Mouse (Mus musculus): ENCODE measurements at regions not wholly inside any gene's neighbourhood (a gene's known extent, or its start where the extent isn't known, plus 50 kb on each side); places are given as distances from the start of the nearest gene placed in this dataset.

DNA sequence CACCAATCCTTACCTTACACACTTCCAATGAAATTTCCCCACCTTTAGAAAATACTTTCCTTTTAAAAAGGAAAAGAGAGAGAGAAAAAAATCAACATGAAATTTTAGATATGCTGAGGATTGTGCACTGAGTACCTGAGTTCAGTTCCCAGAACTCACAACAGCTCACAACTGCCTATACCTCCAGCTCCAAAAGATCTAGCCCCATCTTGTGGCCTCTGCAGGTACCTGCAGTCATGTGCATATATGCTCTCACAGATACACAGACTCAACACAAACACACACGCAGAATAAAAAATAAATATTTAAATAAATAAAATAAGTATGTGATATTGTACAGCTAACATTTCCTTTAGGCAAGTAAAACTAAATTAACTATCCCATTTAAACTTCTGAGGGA lies 260.3 kb upstream of the Zwint start:
- H3K9me3 ChIP-seq (replicated peaks; ENCODE audit: insufficient read depth, low read length) = no peaks in the 10 kb centered on the region
- H3K27ac ChIP-seq (ENCODE audit: control insufficient read depth, low read depth, low read length) = no peak overlapping the region
- H3K4me3 ChIP-seq (ENCODE audit: control insufficient read depth in 1 of 2, insufficient read depth in 1 of 2, low read depth in 2 of 2, low read length in 2 of 2) = no peak overlapping the region
- no peak overlapping the region for H3K9ac ChIP-seq (ENCODE audit: control insufficient read depth, low read depth, low read length, poor library complexity, severe bottlenecking)
- H3K4me1 ChIP-seq (ENCODE audit: control insufficient read depth in 1 of 2, insufficient read depth in 2 of 2, low read length in 2 of 2) = no peaks in the 10 kb centered on the region
- no peaks in the 10 kb centered on the region for H3K27me3 ChIP-seq (ENCODE audit: control insufficient read depth in 1 of 2, insufficient read depth in 2 of 2, low read length in 2 of 2)
- no peaks in the 10 kb centered on the region for H3K36me3 ChIP-seq (ENCODE audit: control insufficient read depth in 1 of 2, insufficient read depth in 2 of 2, low read length in 2 of 2)
- H3K79me2 ChIP-seq (ENCODE audit: control insufficient read depth, insufficient read depth, low read length, poor library complexity) = no peaks in the 10 kb centered on the region
- no peak for TF ChIP-seq TCF12 (IDR thresholded peaks at IDR 0.05; ENCODE audit: low read depth, low read length)
- no peak for TF ChIP-seq GATA1 (IDR thresholded peaks at IDR 0.05; ENCODE audit: low read depth, low read length)
- no peak for TF ChIP-seq MXI1 (IDR thresholded peaks at IDR 0.05; ENCODE audit: low read depth, low read length)
- TF ChIP-seq POLR2A (IDR thresholded peaks at IDR 0.05; ENCODE audit: control insufficient read depth in 1 of 2, insufficient read depth in 1 of 2, low read depth in 1 of 2, low read length in 2 of 2, poor library complexity in 1 of 2) = no peak
- no peak for TF ChIP-seq HCFC1 (IDR thresholded peaks at IDR 0.05; ENCODE audit: low read depth, low read length)
- no peak for TF ChIP-seq NRF1 (IDR thresholded peaks at IDR 0.05; ENCODE audit: insufficient read depth, low read depth, low read length, poor library complexity, severe bottlenecking)
- no peak for TF ChIP-seq ZC3H11A (IDR thresholded peaks at IDR 0.05; ENCODE audit: low read depth, low read length)
- TF ChIP-seq BHLHE40 (IDR thresholded peaks at IDR 0.05; ENCODE audit: borderline replicate concordance, low read depth, low read length) = no peak
- no peak for TF ChIP-seq RCOR1 (IDR thresholded peaks at IDR 0.05; ENCODE audit: low read depth, low read length)
- no peak for TF ChIP-seq SIN3A (IDR thresholded peaks at IDR 0.05; ENCODE audit: low read length)
- TF ChIP-seq SMC3 (IDR thresholded peaks at IDR 0.05; ENCODE audit: low read depth, low read length) = no peak
- no peak for TF ChIP-seq KAT2A (conservative IDR thresholded peaks at IDR 0.05; ENCODE audit: low read depth, low read length)
- TF ChIP-seq ZKSCAN1 (IDR thresholded peaks at IDR 0.05; ENCODE audit: low read depth, low read length) = no peak
- TF ChIP-seq CHD1 (IDR thresholded peaks at IDR 0.05; ENCODE audit: low read depth, low read length) = no peak
- TF ChIP-seq JUND (IDR thresholded peaks at IDR 0.05; ENCODE audit: low read depth, low read length) = no peak
- no peak for TF ChIP-seq MYB (IDR thresholded peaks at IDR 0.05; ENCODE audit: low read depth, low read length)
- TF ChIP-seq MAX (IDR thresholded peaks at IDR 0.05; ENCODE audit: low read length) = no peak
- TF ChIP-seq GABPA (IDR thresholded peaks at IDR 0.05; ENCODE audit: low read depth, low read length) = no peak
- no peak for TF ChIP-seq MEF2A (IDR thresholded peaks at IDR 0.05; ENCODE audit: extremely low read depth, insufficient replicate concordance, low read depth, low read length, poor library complexity, severe bottlenecking)
- no peak for DNase-seq (ENCODE audit: low read depth, low spot score)

DNA sequence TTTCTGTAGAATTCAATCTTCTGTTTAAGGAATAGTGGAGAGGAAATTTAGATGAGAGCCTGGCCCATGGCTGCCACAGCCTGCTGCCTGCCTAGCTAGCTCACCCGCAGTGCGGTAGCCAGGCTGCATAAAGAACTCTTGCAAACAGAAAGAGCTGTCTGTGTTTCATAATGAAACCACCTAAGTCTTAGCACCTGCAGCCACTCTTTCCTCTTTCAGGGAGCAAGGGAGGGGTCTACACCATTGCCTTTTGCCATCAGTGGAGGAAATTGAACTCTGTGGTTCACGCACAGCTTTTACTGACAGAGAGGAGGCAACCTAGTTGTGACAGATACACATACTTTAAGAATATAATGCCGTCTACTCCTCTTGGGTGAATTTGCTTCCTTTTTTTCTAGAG lies 251.4 kb upstream of the Zwint start:
- Histone ChIP-seq H3K36me3 (ENCODE audit: control insufficient read depth in 1 of 2, insufficient read depth in 2 of 2, low read length in 2 of 2) (no peaks in the 10 kb centered on the region), H3K4me3 (ENCODE audit: control insufficient read depth in 1 of 2, insufficient read depth in 1 of 2, low read depth in 2 of 2, low read length in 2 of 2) (no peak overlapping the region), H3K27me3 (ENCODE audit: control insufficient read depth in 1 of 2, insufficient read depth in 2 of 2, low read length in 2 of 2) (no peaks in the 10 kb centered on the region), H3K4me1 (ENCODE audit: control insufficient read depth in 1 of 2, insufficient read depth in 2 of 2, low read length in 2 of 2) (no peaks in the 10 kb centered on the region), H3K9ac (ENCODE audit: control insufficient read depth, low read depth, low read length, poor library complexity, severe bottlenecking) (no peak overlapping the region), H3K79me2 (ENCODE audit: control insufficient read depth, insufficient read depth, low read length, poor library complexity) (no peaks in the 10 kb centered on the region), H3K9me3 (replicated peaks; ENCODE audit: insufficient read depth, low read length) (no peaks in the 10 kb centered on the region), H3K27ac (ENCODE audit: control insufficient read depth, low read depth, low read length) (no peak overlapping the region)
- no peak for DNase-seq (ENCODE audit: low read depth, low spot score)
- TF ChIP-seq TAL1 (IDR thresholded peaks at IDR 0.05; ENCODE audit: low read length) (no peak), MYB (IDR thresholded peaks at IDR 0.05; ENCODE audit: low read depth, low read length) (no peak), ETS1 (IDR thresholded peaks at IDR 0.05; ENCODE audit: low read depth, low read length) (no peak), MYC (IDR thresholded peaks at IDR 0.05; ENCODE audit: low read depth, low read length) (no peak), SIN3A (IDR thresholded peaks at IDR 0.05; ENCODE audit: low read length) (no peak), POLR2A (IDR thresholded peaks at IDR 0.05; ENCODE audit: control insufficient read depth in 1 of 2, insufficient read depth in 1 of 2, low read depth in 1 of 2, low read length in 2 of 2, poor library complexity in 1 of 2) (no peak), CHD1 (IDR thresholded peaks at IDR 0.05; ENCODE audit: low read depth, low read length) (no peak), NELFE (IDR thresholded peaks at IDR 0.05; ENCODE audit: low read depth, low read length) (no peak), TBP (IDR thresholded peaks at IDR 0.05; ENCODE audit: low read depth, low read length) (no peak), MAX (IDR thresholded peaks at IDR 0.05; ENCODE audit: low read length) (no peak), ELF1 (IDR thresholded peaks at IDR 0.05; ENCODE audit: low read depth, low read length) (no peak), USF2 (IDR thresholded peaks at IDR 0.05; ENCODE audit: borderline replicate concordance in 1 of 2, insufficient read depth in 1 of 2, low read depth in 1 of 2, low read length in 2 of 2) (no peak), RAD21 (IDR thresholded peaks at IDR 0.05; ENCODE audit: low read depth, low read length) (no peak)

All from MEL (cell line).